Comparison of ENCODE assay signal across 23 mouse cellular contexts in genomic region chrX:142403114-142403513, GRCm38 (mm10). TPM values are rescaled to one million over a fixed set of nuclear protein-coding genes. Genes with fewer than 3 reads are reported as not detected.
DNase-seq lines count a peak whose midpoint lies in the region; ATAC-seq lines count a peak whose summit lies in the region.
"Had no signal": no experiment of that assay in that cellular context is flagged by ENCODE, and none has a peak within 500 bp of the region (broad histone marks: within the 10 kb centered on the region; RNA-seq: fewer than 3 reads in every experiment).

No protein-coding gene starts in this region.

- H3K36me3 ChIP-seq in liver, embryonic 13.5 days, result no peaks in the 10 kb centered on the region
- no peaks in the 10 kb centered on the region for H3K36me3 ChIP-seq in liver, embryonic 12.5 days
- no peaks in the 10 kb centered on the region for H3K36me3 ChIP-seq in liver, embryonic 16.5 days (ENCODE audit: control insufficient read depth, insufficient read depth)
- no peaks in the 10 kb centered on the region for H3K36me3 ChIP-seq in liver, embryonic 11.5 days (ENCODE audit: control insufficient read depth, insufficient read depth, low read length)
- H3K36me3 ChIP-seq: embryonic facial prominence, embryonic 10.5 days; embryonic facial prominence, embryonic 12.5 days; forebrain, embryonic 15.5 days; G1E had no signal

- 0 out of 2 replicates have a peak, but pooled peaks cover 4% of the 10 kb centered on the region for H3K4me1 ChIP-seq in liver, embryonic 13.5 days (replicated peaks)
- no peaks in the 10 kb centered on the region for H3K4me1 ChIP-seq in liver, embryonic 12.5 days
- H3K4me1 ChIP-seq in liver, embryonic 16.5 days (ENCODE audit: control insufficient read depth, low read depth, low read length), result no peaks in the 10 kb centered on the region
- no peaks in the 10 kb centered on the region for H3K4me1 ChIP-seq in liver, embryonic 11.5 days (replicated peaks; ENCODE audit: control insufficient read depth, insufficient read depth, low read length)
- H3K4me1 ChIP-seq: embryonic facial prominence, embryonic 10.5 days; embryonic facial prominence, embryonic 12.5 days; forebrain, embryonic 13.5 days; forebrain, embryonic 15.5 days had no signal

- H3K27me3 ChIP-seq in liver, embryonic 13.5 days, result no peaks in the 10 kb centered on the region
- H3K27me3 ChIP-seq in liver, embryonic 12.5 days (replicated peaks), result no peaks in the 10 kb centered on the region
- no peaks in the 10 kb centered on the region for H3K27me3 ChIP-seq in liver, embryonic 16.5 days (ENCODE audit: control insufficient read depth, insufficient read depth, low read depth, low read length)
- H3K27me3 ChIP-seq in liver, embryonic 11.5 days (replicated peaks; ENCODE audit: control insufficient read depth, insufficient read depth, low read length), result 0 out of 2 replicates have a peak, but pooled peaks cover 2% of the 10 kb centered on the region
- H3K27me3 ChIP-seq: CH12.LX; embryonic facial prominence, embryonic 12.5 days; forebrain, embryonic 13.5 days; forebrain, embryonic 15.5 days had no signal

- no peak overlapping the region for H3K27ac ChIP-seq in liver, embryonic 13.5 days
- no peak overlapping the region for H3K27ac ChIP-seq in liver, embryonic 12.5 days
- H3K27ac ChIP-seq in liver, embryonic 16.5 days (ENCODE audit: low read length), result no peak overlapping the region
- H3K27ac ChIP-seq in liver, embryonic 11.5 days (ENCODE audit: low read depth, low read length), result no peak overlapping the region
- H3K27ac ChIP-seq: embryonic facial prominence, embryonic 10.5 days; embryonic facial prominence, embryonic 12.5 days; forebrain, embryonic 13.5 days; forebrain, embryonic 15.5 days had no signal

- H3K9ac ChIP-seq in liver, embryonic 13.5 days, result no peak overlapping the region
- no peak overlapping the region for H3K9ac ChIP-seq in liver, embryonic 12.5 days
- H3K9ac ChIP-seq in liver, embryonic 16.5 days (ENCODE audit: low read depth, low read length), result no peak overlapping the region
- no peak overlapping the region for H3K9ac ChIP-seq in liver, embryonic 11.5 days (ENCODE audit: low read depth, low read length)
- H3K9ac ChIP-seq: embryonic facial prominence, embryonic 12.5 days; forebrain, embryonic 13.5 days; forebrain, embryonic 15.5 days had no signal

- DNase-seq in liver, embryonic 13.5 days, result no peak
- DNase-seq in liver, embryonic 11.5 days (ENCODE audit: low spot score), result no peak
- no peak for DNase-seq in thymus, postnatal 14 days
- DNase-seq in cerebellum, postnatal 14 days, result no peak
- DNase-seq: adrenal gland, adult 2 months; adrenal gland, postnatal 10 days; adrenal gland, postnatal 25 days; B cell, adult 2 months; cerebellum, adult 11 months; cerebellum, adult 18-20 months; cerebellum, adult 8-10 months; cerebellum, adult 9-11 months; cerebellum, postnatal 25 days had no signal

- H3K9me3 ChIP-seq in liver, embryonic 13.5 days (replicated peaks), result no peaks in the 10 kb centered on the region
- H3K9me3 ChIP-seq in liver, embryonic 12.5 days (replicated peaks), result no peaks in the 10 kb centered on the region
- no peaks in the 10 kb centered on the region for H3K9me3 ChIP-seq in liver, embryonic 16.5 days (replicated peaks; ENCODE audit: control insufficient read depth, low read length)
- H3K9me3 ChIP-seq in liver, embryonic 11.5 days (ENCODE audit: control insufficient read depth, low read length), result no peaks in the 10 kb centered on the region
- H3K9me3 ChIP-seq: embryonic facial prominence, embryonic 10.5 days; embryonic facial prominence, embryonic 12.5 days; forebrain, embryonic 13.5 days; forebrain, embryonic 15.5 days; G1E had no signal

- H3K4me2 ChIP-seq in liver, embryonic 13.5 days, result no peak overlapping the region
- no peak overlapping the region for H3K4me2 ChIP-seq in liver, embryonic 12.5 days
- H3K4me2 ChIP-seq in liver, embryonic 16.5 days (ENCODE audit: low read depth, low read length), result no peak overlapping the region
- H3K4me2 ChIP-seq in liver, embryonic 11.5 days, result no peak overlapping the region
- H3K4me2 ChIP-seq: embryonic facial prominence, embryonic 12.5 days; forebrain, embryonic 13.5 days; forebrain, embryonic 15.5 days had no signal

- ATAC-seq in liver, embryonic 13.5 days (ENCODE audit: low read depth), result peak; percentile 65; the same call in 1 of the 2 replicates
- ATAC-seq in liver, embryonic 12.5 days, result no peak
- peak; percentile 53; the same call in 1 of the 2 replicates for ATAC-seq in liver, embryonic 16.5 days (ENCODE audit: low read depth)
- ATAC-seq in liver, embryonic 11.5 days (replicated peaks; ENCODE audit: low FRiP score), result no peak
- ATAC-seq in megakaryocyte progenitor cell, adult 5-6 weeks (replicated peaks; ENCODE audit: poor library complexity), result peak; percentile 73
- ATAC-seq: CD4-positive, CD25-positive, alpha-beta regulatory T cell, adult 4 months; forebrain, embryonic 13.5 days; forebrain, embryonic 15.5 days had no signal

- H3K4me3 ChIP-seq in liver, embryonic 13.5 days (replicated peaks), result no peak overlapping the region
- H3K4me3 ChIP-seq in liver, embryonic 12.5 days, result no peak overlapping the region
- no peak overlapping the region for H3K4me3 ChIP-seq in liver, embryonic 16.5 days (ENCODE audit: low read depth, low read length)
- H3K4me3 ChIP-seq in liver, embryonic 11.5 days (ENCODE audit: low read depth, low read length), result no peak overlapping the region
- H3K4me3 ChIP-seq: embryonic facial prominence, embryonic 10.5 days; embryonic facial prominence, embryonic 12.5 days; forebrain, embryonic 13.5 days; forebrain, embryonic 15.5 days had no signal

RNA-seq across cellular contexts. Expression of gene Acsl4, which starts 12.8 kb away (rescaled TPM):
- polyA plus RNA-seq in liver, embryonic 13.5 days (2015; fragmentation: Nextera tagmentation; extraction: Ambion mirVana), result 13.7 and 18.7 TPM in 2 replicates
- 17.6 and 17.8 TPM in 2 replicates for polyA plus RNA-seq in liver, embryonic 12.5 days (2016; fragmentation: Nextera tagmentation; extraction: Ambion mirVana)
- polyA plus RNA-seq in liver, embryonic 16.5 days (2015; fragmentation: Nextera tagmentation; extraction: Ambion mirVana), result 13.5 and 15.8 TPM in 2 replicates
- 19.8 and 23.5 TPM in 2 replicates for polyA plus RNA-seq in liver, embryonic 11.5 days (2014; fragmentation: Nextera tagmentation; extraction: Ambion mirVana)
- total RNA-seq in megakaryocyte progenitor cell, adult 5-6 weeks (2015), result 34.5 TPM in 2 replicates
- 27.2 and 29.8 TPM in 2 replicates for total RNA-seq in megakaryocyte progenitor cell, adult 5-6 weeks (2017)

Comparison
In these comparisons a context has a peak if more than half of its experiments do, and no peak if none do; other contexts are left out.
1. ATAC-seq: peak in liver, embryonic 13.5 days (single experiment), liver, embryonic 16.5 days (single experiment) and megakaryocyte progenitor cell, adult 5-6 weeks (single experiment); none in liver, embryonic 12.5 days (single experiment) and liver, embryonic 11.5 days (single experiment).